Comparison of ENCODE assay signal across 20 mouse cellular contexts in genomic region chr1:189947411-189947810, GRCm38 (mm10). TPM values are rescaled to one million over a fixed set of nuclear protein-coding genes. Genes with fewer than 3 reads are reported as not detected.
DNase-seq lines count a peak whose midpoint lies in the region; ATAC-seq lines count a peak whose summit lies in the region.
"Had no signal": no experiment of that assay in that cellular context is flagged by ENCODE, and none has a peak within 500 bp of the region (broad histone marks: within the 10 kb centered on the region; RNA-seq: fewer than 3 reads in every experiment).

No protein-coding gene starts in this region.

- WGBS in hindbrain, embryonic 10.5 days, result 53% methylated on average over 8 of the region's 8 CpGs
- 55% methylated on average over 8 of the region's 8 CpGs for WGBS in hindbrain, embryonic 11.5 days

- H3K4me2 ChIP-seq in hindbrain, embryonic 11.5 days (replicated peaks; ENCODE audit: low read depth, low read length), result no peak overlapping the region
- H3K4me2 ChIP-seq: embryonic facial prominence, embryonic 12.5 days; forebrain, embryonic 13.5 days; forebrain, embryonic 15.5 days had no signal

- H3K9ac ChIP-seq in hindbrain, embryonic 11.5 days (ENCODE audit: low read depth, low read length), result no peak overlapping the region
- H3K9ac ChIP-seq: embryonic facial prominence, embryonic 12.5 days; forebrain, embryonic 13.5 days; forebrain, embryonic 15.5 days had no signal

- H3K27ac ChIP-seq in hindbrain, embryonic 10.5 days, result peak overlapping the region; percentile 35; the same call in 1 of the 2 replicates
- H3K27ac ChIP-seq in hindbrain, embryonic 11.5 days (ENCODE audit: low read depth, low read length), result no peak overlapping the region
- H3K27ac ChIP-seq: embryonic facial prominence, embryonic 10.5 days; embryonic facial prominence, embryonic 12.5 days; forebrain, embryonic 13.5 days; forebrain, embryonic 15.5 days had no signal

- no peaks in the 10 kb centered on the region; the same call in 1 of the 2 replicates for H3K27me3 ChIP-seq in hindbrain, embryonic 10.5 days (ENCODE audit: insufficient read depth, poor library complexity, severe bottlenecking)
- no peaks in the 10 kb centered on the region for H3K27me3 ChIP-seq in hindbrain, embryonic 11.5 days (ENCODE audit: control insufficient read depth, insufficient read depth, low read length)
- H3K27me3 ChIP-seq: embryonic facial prominence, embryonic 12.5 days; forebrain, embryonic 13.5 days; forebrain, embryonic 15.5 days had no signal

- no peaks in the 10 kb centered on the region for H3K9me3 ChIP-seq in hindbrain, embryonic 10.5 days
- no peaks in the 10 kb centered on the region for H3K9me3 ChIP-seq in hindbrain, embryonic 11.5 days (ENCODE audit: control insufficient read depth, low read length)
- H3K9me3 ChIP-seq: embryonic facial prominence, embryonic 10.5 days; embryonic facial prominence, embryonic 12.5 days; forebrain, embryonic 13.5 days; forebrain, embryonic 15.5 days had no signal

- H3K36me3 ChIP-seq in hindbrain, embryonic 10.5 days, result no peaks in the 10 kb centered on the region
- H3K36me3 ChIP-seq in hindbrain, embryonic 11.5 days (ENCODE audit: control insufficient read depth, insufficient read depth, low read length), result no peaks in the 10 kb centered on the region
- H3K36me3 ChIP-seq: embryonic facial prominence, embryonic 10.5 days; embryonic facial prominence, embryonic 12.5 days; forebrain, embryonic 15.5 days had no signal

- DNase-seq in hindbrain, embryonic 10.5 days (ENCODE audit: low spot score), result no peak
- DNase-seq in hindbrain, embryonic 11.5 days (ENCODE audit: low spot score), result no peak
- DNase-seq in Muller cell, postnatal 12 days (ENCODE audit: inconsistent ontology term), result peak; percentile 66
- peak; percentile 56 for DNase-seq in retina, embryonic 14.5 days (ENCODE audit: low spot score)
- no peak for DNase-seq in gastrocnemius, postnatal 4 days (ENCODE audit: low spot score in 2 of 2)
- no peak for DNase-seq in layer of hippocampus, postnatal 25 days (ENCODE audit: extremely low spot score in 1 of 2, low spot score in 1 of 2)
- DNase-seq: adrenal gland, adult 8-10 months; adrenal gland, postnatal 14 days; adrenal gland, postnatal 36 days; cerebellum, adult 11-12 months; cerebellum, adult 2 months; cerebellum, adult 9-10 months; cerebellum, postnatal 10 days; cerebellum, postnatal 25 days had no signal

- no peak overlapping the region for H3K4me3 ChIP-seq in hindbrain, embryonic 10.5 days
- no peak overlapping the region for H3K4me3 ChIP-seq in hindbrain, embryonic 11.5 days (ENCODE audit: low read depth, low read length)
- H3K4me3 ChIP-seq: embryonic facial prominence, embryonic 10.5 days; embryonic facial prominence, embryonic 12.5 days; forebrain, embryonic 13.5 days; forebrain, embryonic 15.5 days had no signal

- peaks cover 7% of the 10 kb centered on the region for H3K4me1 ChIP-seq in hindbrain, embryonic 10.5 days (replicated peaks)
- no peaks in the 10 kb centered on the region for H3K4me1 ChIP-seq in hindbrain, embryonic 11.5 days (replicated peaks; ENCODE audit: control insufficient read depth, insufficient read depth, low read length)
- H3K4me1 ChIP-seq: embryonic facial prominence, embryonic 10.5 days; embryonic facial prominence, embryonic 12.5 days; forebrain, embryonic 13.5 days; forebrain, embryonic 15.5 days had no signal

- no peak for ATAC-seq in hindbrain, embryonic 11.5 days (ENCODE audit: low FRiP score)
- ATAC-seq: activated CD4-positive, CD25-positive, alpha-beta regulatory T cell, adult 4 months; forebrain, embryonic 13.5 days; forebrain, embryonic 15.5 days; Patski had no signal

RNA-seq across cellular contexts. Expression of gene Smyd2, which starts 25.2 kb away (rescaled TPM):
- 59.7 and 66.7 TPM in 2 replicates for polyA plus RNA-seq in hindbrain, embryonic 10.5 days (2016; fragmentation: Nextera tagmentation; extraction: Ambion mirVana)
- polyA plus RNA-seq in hindbrain, embryonic 11.5 days (2014; fragmentation: Nextera tagmentation; extraction: Ambion mirVana), result 52.5 and 54.7 TPM in 2 replicates
- 100 to 1,000 TPM; 144 to 145 TPM for total RNA-seq in gastrocnemius, postnatal 4 days (2021)
- 10 to 100 TPM; 77.5 to 83.2 TPM for total RNA-seq in layer of hippocampus, postnatal 25 days (2021)

Comparison
In these comparisons a context has a peak if more than half of its experiments do, and no peak if none do; other contexts are left out.
1. DNase-seq: peak in Muller cell, postnatal 12 days (single experiment) and retina, embryonic 14.5 days (single experiment); none in hindbrain, embryonic 10.5 days (single experiment), hindbrain, embryonic 11.5 days (single experiment), gastrocnemius, postnatal 4 days (0 of 2) and layer of hippocampus, postnatal 25 days (0 of 2).